Mouse (Mus musculus) heart, adult 2 months (tissue): ENCODE data around the gene Maea. TPM values are rescaled to one million over a fixed set of nuclear protein-coding genes. Genes with fewer than 3 reads are reported as not detected.

Source experiments
- DNase-seq, 2 experiments: peaks; one replicate each; pipeline ENCODE4 v3.0.0; 2021
- H3K27ac ChIP-seq: fragments of 200-600 bp; 2 replicates; pipeline ENCODE4 v1.8.1; 2022
- H3K27me3 ChIP-seq: fragments of 200-500 bp; 2 replicates; pipeline ENCODE4 v1.6.1; 2012; ENCODE audit warnings: mild to moderate bottlenecking, low read length, inconsistent platforms, mixed read lengths; ENCODE audit not compliant: control insufficient read depth, insufficient read depth
- H3K36me3 ChIP-seq: fragments of 200-500 bp; 2 replicates; pipeline ENCODE4 v1.6.1; 2012; ENCODE audit warnings: low read length, inconsistent platforms; ENCODE audit not compliant: control insufficient read depth, insufficient read depth
- H3K4me1 ChIP-seq: fragments of 200-500 bp; 2 replicates; pipeline ENCODE4 v1.6.1; 2011; ENCODE audit warnings: low read length; ENCODE audit not compliant: control insufficient read depth, insufficient read depth
- H3K4me3 ChIP-seq: fragments of 200-600 bp; 2 replicates; pipeline ENCODE4 v1.8.1; 2022
- H3K79me2 ChIP-seq: fragments of 200-500 bp; replicated peaks from 2 replicates; pipeline ENCODE4 v1.6.1; 2012; ENCODE audit warnings: mild to moderate bottlenecking, inconsistent platforms, low read length, moderate library complexity, mixed read lengths; ENCODE audit not compliant: control insufficient read depth, insufficient read depth
- H3K9ac ChIP-seq: fragments of 200-500 bp; 2 replicates; pipeline ENCODE4 v1.6.1; 2012; ENCODE audit warnings: low read depth, mild to moderate bottlenecking, control low read depth, inconsistent platforms, low read length, mixed read lengths
- CTCF ChIP-seq: fragments of 200-600 bp; IDR thresholded peaks from 2 replicates; pipeline ENCODE4 v1.8.1; 2022; ENCODE audit warnings: antibody characterized with exemption, mild to moderate bottlenecking, moderate library complexity
- EP300 ChIP-seq: fragments of 200-500 bp; IDR thresholded peaks from 2 replicates; pipeline ENCODE4 v1.6.1; 2011; ENCODE audit warnings: low read depth, low read length, control low read depth; ENCODE audit not compliant: insufficient read depth
- POLR2A ChIP-seq: fragments of 200-500 bp; IDR thresholded peaks from 2 replicates; pipeline ENCODE4 v1.6.1; 2011; ENCODE audit warnings: mild to moderate bottlenecking, low read depth, low read length, control low read depth; ENCODE audit not compliant: insufficient read depth
- WGBS: fragments of 180-500 bp; shearing (Covaris S2); methylation state at CpG from one replicate; pipeline ENCODE4 v1.1.7; 2018; 5-methylcytosine and 5-hydroxymethylcytosine counted together
- intact Hi-C: fragments of 180-260 bp; cut with DNase I; formaldehyde crosslinking; loops from one replicate; pipeline ENCODE4 v1.15.1; 2025
- long read RNA-seq: library from polyadenylated mRNA; stranded (forward); transcript quantifications from one replicate; pipeline ENCODE4 v2.0.0, GENCODE M21; 2021
- polyA plus RNA-seq: library from polyadenylated mRNA; depleted of rRNA; stranded (reverse); fragments of >200 nt; gene quantifications from 2 replicates; pipeline ENCODE4 v1.2.3, GENCODE M21; 2012; rRNA removed
- total RNA-seq, 2 experiments: library from RNA; stranded (reverse); gene quantifications; 2 replicates each; pipeline ENCODE4 v1.2.3; 2021

Maea gene
- total RNA-seq = 10 to 100 TPM; 79.2 to 81.7 TPM
- 86.7 and 111 TPM in 2 replicates for polyA plus RNA-seq
- long read RNA-seq, transcript Maea-201 (9 exons, 2,193 nt) = major isoform, 101 of 115 reads
- long read RNA-seq, partial matches to known transcripts = 4 of 115 reads
- long read RNA-seq, other reads (novel, unspliced or antisense) = 10 of 115 reads

DNA sequence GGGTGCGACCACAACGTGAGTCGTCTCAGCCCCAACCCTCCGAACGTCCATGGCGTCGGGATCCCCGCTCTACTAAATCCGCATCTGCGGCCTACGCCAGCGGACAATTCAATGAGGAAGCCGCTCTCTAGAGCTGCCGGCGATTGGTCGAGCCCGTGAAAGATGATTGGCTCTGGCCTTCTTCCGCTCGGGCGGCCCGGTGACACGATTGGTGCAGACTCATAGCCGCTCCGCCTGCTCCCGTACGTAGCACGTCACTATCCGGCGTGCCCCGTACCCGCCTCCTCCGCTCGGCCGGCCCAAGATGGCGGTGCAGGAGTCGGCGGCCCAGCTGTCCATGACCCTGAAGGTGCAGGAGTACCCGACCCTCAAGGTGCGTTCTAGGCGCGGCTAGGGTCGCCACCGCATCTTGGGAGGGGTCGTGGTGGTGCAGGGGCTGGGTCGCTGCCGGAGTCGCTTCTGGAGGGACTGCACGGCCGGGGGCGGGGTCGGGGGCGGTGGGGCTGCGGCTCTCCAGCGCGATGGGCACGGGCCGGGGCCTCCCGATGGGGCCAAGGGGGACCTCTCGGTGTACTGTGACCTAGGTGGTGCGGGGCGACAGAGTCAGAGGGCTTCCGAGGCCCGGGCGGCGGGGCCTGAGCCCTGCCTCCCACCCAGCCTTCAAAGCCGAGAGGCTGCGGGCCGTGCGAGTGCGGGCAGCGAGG, at the start of gene Maea:
Gene Maea, plus strand, starts transcription at position 237 of the 704 bp plus-strand sequence.
- H3K27ac ChIP-seq = peak within 1 kb of the TSS; percentile 86
- H3K79me2 ChIP-seq = peaks cover 6% of the 10 kb centered on the region
- intact Hi-C loops = loop anchor here (1.0 to 5.0 kb wide), 3 partner anchors 43 to 313 kb away; partner anchors contain the start of genes Ctbp1 and Uvssa
- DNase-seq = peak; percentile 94 to 98
- under 1% methylated on average over 71 of the region's 71 CpGs for WGBS
- no peaks in the 10 kb centered on the region for H3K27me3 ChIP-seq
- peak; percentile 58; the same call in 1 of the 2 replicates for TF ChIP-seq EP300
- TF ChIP-seq CTCF = no peak
- TF ChIP-seq POLR2A = peak; percentile 92
- H3K36me3 ChIP-seq = no peaks in the 10 kb centered on the region; the same call in 1 of the 2 replicates
- peak within 1 kb of the TSS; percentile 80 for H3K4me3 ChIP-seq
- H3K4me1 ChIP-seq = peaks cover 9% of the 10 kb centered on the region
- H3K9ac ChIP-seq = peak within 1 kb of the TSS; percentile 87

DNA sequence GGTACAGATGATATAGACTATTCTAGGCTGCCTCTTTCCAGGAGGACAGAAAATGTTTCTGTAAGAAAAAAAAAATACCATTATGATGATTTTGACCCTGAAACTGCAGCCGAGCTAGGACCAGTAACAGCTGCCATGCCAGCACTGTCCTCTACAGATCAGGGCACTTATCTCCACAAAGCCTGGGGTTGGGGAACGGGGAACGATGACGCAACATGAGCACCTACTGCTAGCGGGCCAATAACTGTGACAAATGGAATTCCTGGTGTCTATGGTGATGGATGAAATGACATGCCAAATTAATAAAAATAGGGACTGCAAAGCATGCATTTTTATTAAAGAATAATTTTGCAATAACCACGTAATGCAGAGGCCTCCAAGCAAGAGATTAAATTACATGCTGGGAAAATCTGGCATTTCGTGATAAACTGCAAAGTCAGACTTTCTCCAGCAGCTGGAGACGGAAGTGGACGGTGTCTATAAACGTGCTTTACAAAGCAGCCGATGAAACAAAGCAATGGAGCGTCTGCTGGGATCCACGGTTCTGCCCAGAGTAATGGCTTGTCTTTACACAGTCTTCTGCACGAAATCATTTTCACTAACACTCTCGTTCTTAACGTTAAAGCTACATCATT, 41.4 kb upstream of the Maea start:
- Histone ChIP-seq H3K4me1 (no peaks in the 10 kb centered on the region), H3K4me3 (no peak overlapping the region), H3K36me3 (no peaks in the 10 kb centered on the region), H3K27ac (no peak overlapping the region), H3K79me2 (no peaks in the 10 kb centered on the region), H3K9ac (no peak overlapping the region), H3K27me3 (no peaks in the 10 kb centered on the region)
- intact Hi-C loops = loop anchor here (10.0 kb wide), 1 partner anchor 249 kb away; no protein-coding TSS in a partner anchor
- DNase-seq = no peak
- WGBS = 47% methylated on average over 16 of the region's 16 CpGs
- no peak for TF ChIP-seq CTCF
- TF ChIP-seq POLR2A = no peak
- no peak for TF ChIP-seq EP300

- DNase-seq = peak in 1 of 2 experiments; percentile 12
- H3K36me3 ChIP-seq = no peaks in the 10 kb centered on the region
Observed at GRCm38 (mm10) chr5:33297164-33297563, 38.1 kb upstream of the Maea start.

DNA sequence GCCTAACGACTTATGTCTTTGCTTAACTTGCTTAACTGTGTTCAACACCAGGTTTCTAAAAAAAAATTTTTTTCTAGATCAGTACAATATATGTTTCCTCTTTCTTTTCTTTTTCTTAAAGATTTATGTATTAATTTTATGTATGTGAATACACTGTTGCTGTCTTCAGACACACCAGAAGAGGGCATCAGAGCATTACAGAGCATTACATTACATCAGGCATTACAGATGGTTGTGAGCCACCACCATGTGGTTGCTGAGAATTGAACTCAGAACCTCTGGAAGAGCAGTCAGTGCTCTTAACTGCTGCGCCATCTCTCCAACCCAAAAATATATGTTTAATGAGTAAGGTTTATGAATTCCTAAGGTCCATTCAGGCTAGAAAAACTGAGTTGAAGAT, 33.5 kb upstream of the Maea start:
- intact Hi-C loops = no loop called here
- H3K79me2 ChIP-seq = no peaks in the 10 kb centered on the region
- 64% methylated on average over 2 of the region's 2 CpGs for WGBS
- no peaks in the 10 kb centered on the region for H3K27me3 ChIP-seq
- H3K27ac ChIP-seq = no peak overlapping the region
- no peak for DNase-seq
- H3K4me1 ChIP-seq = no peaks in the 10 kb centered on the region
- no peaks in the 10 kb centered on the region for H3K36me3 ChIP-seq
- no peak overlapping the region for H3K4me3 ChIP-seq
- H3K9ac ChIP-seq = no peak overlapping the region
- TF ChIP-seq CTCF = peak; percentile 38
- no peak for TF ChIP-seq EP300

More at GRCm38 (mm10) chr5:33297164-33297563, 38.1 kb upstream of the Maea start:
- Histone ChIP-seq H3K4me1 (no peaks in the 10 kb centered on the region), H3K4me3 (no peak overlapping the region), H3K27me3 (no peaks in the 10 kb centered on the region), H3K79me2 (no peaks in the 10 kb centered on the region), H3K9ac (no peak overlapping the region), H3K27ac (no peak overlapping the region)
- intact Hi-C loops = loop anchor here (1.0 to 10.0 kb wide), 2 partner anchors 94 to 252 kb away; no protein-coding TSS in a partner anchor
- 71% methylated on average over 6 of the region's 6 CpGs for WGBS
- TF ChIP-seq POLR2A (no peak), EP300 (no peak), CTCF (peak; percentile 72)

DNA sequence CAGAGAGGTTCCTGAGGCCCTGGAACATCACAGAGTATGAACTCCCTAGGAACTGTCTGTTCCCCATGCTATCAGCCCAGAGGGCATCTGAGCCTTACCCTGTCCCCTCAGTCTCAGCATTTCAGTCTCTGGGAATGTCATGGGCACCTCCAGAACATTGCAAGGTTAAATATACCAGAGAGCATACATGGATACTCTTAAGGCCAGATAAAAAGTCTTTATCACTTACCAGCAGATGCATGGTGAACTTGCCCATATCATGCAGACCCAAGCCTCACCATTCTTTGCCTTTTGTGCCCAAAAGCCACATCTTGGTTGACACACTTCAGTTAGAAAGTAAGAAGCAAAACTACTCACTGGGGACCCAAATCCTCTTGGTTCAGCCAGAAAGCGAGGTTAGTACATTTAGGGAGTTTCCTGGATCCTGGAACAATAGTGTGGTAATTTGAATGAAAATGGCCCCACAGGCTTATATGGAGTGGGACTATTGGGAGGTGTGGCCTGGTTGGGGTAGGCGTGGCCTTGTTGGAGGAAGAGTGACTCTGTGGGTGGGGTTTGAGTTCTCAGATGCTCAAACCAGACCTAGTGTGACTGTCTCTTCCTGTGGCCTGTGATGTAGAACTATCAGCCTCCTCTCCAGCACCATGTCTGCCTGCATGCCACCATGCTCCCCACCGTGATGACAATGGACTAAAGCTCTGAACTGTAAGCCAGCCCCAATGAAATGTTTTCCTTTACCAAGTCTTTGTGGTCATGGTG, 24.4 kb upstream of the Maea start:
- no peak overlapping the region for H3K27ac ChIP-seq
- no peaks in the 10 kb centered on the region for H3K4me1 ChIP-seq
- H3K79me2 ChIP-seq = no peaks in the 10 kb centered on the region
- DNase-seq = no peak
- TF ChIP-seq EP300 = no peak
- TF ChIP-seq POLR2A = no peak
- no peak for TF ChIP-seq CTCF
- no peaks in the 10 kb centered on the region for H3K36me3 ChIP-seq
- H3K4me3 ChIP-seq = no peak overlapping the region
- intact Hi-C loops = no loop called here
- no peak overlapping the region for H3K9ac ChIP-seq
- no peaks in the 10 kb centered on the region for H3K27me3 ChIP-seq
- WGBS = 65% methylated on average over 3 of the region's 3 CpGs
